Comparison of ENCODE assay signal across 20 mouse cellular contexts in the genomic region with DNA sequence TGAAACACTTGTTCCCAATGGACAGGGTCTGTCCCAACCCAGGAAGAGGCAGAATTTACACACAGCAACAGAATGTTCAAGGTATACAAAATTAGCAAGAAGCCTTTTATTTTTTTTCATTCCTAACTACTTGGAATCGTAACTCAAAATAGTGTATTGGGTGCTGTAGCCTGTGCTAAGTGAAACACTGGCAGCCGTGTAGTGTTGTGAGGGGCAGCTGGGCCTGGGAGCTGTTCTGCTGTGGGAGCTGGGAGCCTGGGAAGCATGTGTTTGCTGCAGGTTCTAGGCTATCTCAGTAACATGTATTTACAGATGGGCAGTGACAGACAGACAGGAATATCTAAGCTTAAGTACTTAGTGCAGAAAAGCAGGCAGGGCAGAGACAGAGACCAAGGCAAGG. TPM values are rescaled to one million over a fixed set of nuclear protein-coding genes. Genes with fewer than 3 reads are reported as not detected.
"Had no signal": no experiment of that assay in that cellular context is flagged by ENCODE, and none has a peak within 500 bp of the region (broad histone marks: within the 10 kb centered on the region; RNA-seq: fewer than 3 reads in every experiment).

No protein-coding gene starts in this region.

- H3K27me3 ChIP-seq: intestine, embryonic 15.5 days; kidney, embryonic 15.5 days; midbrain, embryonic 12.5 days had no signal

- H3K27ac ChIP-seq: intestine, embryonic 15.5 days; kidney, embryonic 15.5 days; liver, embryonic 14.5 days; macrophage; midbrain, embryonic 12.5 days; stomach, postnatal 0 days had no signal

- H3K9me3 ChIP-seq: intestine, embryonic 15.5 days; kidney, embryonic 15.5 days; midbrain, embryonic 12.5 days had no signal

- H3K4me2 ChIP-seq: intestine, embryonic 15.5 days; kidney, embryonic 15.5 days; liver, embryonic 11.5 days; lung, embryonic 14.5 days; midbrain, embryonic 12.5 days had no signal

- H3K9ac ChIP-seq: intestine, embryonic 15.5 days; kidney, embryonic 15.5 days; liver, embryonic 14.5 days; liver, postnatal 0 days; lung, embryonic 14.5 days; midbrain, embryonic 12.5 days had no signal

- ATAC-seq: intestine, embryonic 15.5 days; liver, postnatal 0 days; lung, postnatal 0 days; midbrain, embryonic 16.5 days had no signal

- H3K36me3 ChIP-seq: intestine, embryonic 15.5 days had no signal

- DNase-seq: kidney, adult 11 months; kidney, adult 8-10 months; kidney, postnatal 10 days; kidney, postnatal 36 days; liver, postnatal 0 days; lung, embryonic 14.5 days; right cerebral cortex, postnatal 4 days; thymus, adult 2 months; thymus, postnatal 14 days; thymus, postnatal 4 days had no signal

- H3K4me3 ChIP-seq: intestine, embryonic 15.5 days; kidney, embryonic 15.5 days; midbrain, embryonic 12.5 days had no signal

- H3K4me1 ChIP-seq: midbrain, embryonic 12.5 days had no signal

RNA-seq across cellular contexts. Expression of a gene that starts 54.9 kb away (rescaled TPM):
- total RNA-seq: megakaryocyte, adult 5-6 weeks had no signal
- polyA plus RNA-seq: macrophage had no signal
